Mouse (Mus musculus) bone marrow macrophage, adult 2 months (primary cell): ENCODE measurements around the gene Klk10. TPM values are rescaled to one million over a fixed set of nuclear protein-coding genes. Genes with fewer than 3 reads are reported as not detected.

Experiments used
- H3K27ac ChIP-seq: 2 replicates; pipeline ENCODE4 v1.5.1; 2012; ENCODE audit warnings: low read depth, low read length; ENCODE audit not compliant: insufficient read depth
- H3K4me1 ChIP-seq: 2 replicates; pipeline ENCODE4 v1.6.1; 2012; ENCODE audit warnings: low read length; ENCODE audit not compliant: control insufficient read depth, insufficient read depth
- H3K4me3 ChIP-seq: 2 replicates; pipeline ENCODE4 v1.5.1; 2012; ENCODE audit warnings: mild to moderate bottlenecking, low read length, moderate library complexity; ENCODE audit not compliant: insufficient read depth
- CTCF ChIP-seq: IDR thresholded peaks from 2 replicates; pipeline ENCODE4 v1.5.1; 2012; ENCODE audit warnings: low read depth, mild to moderate bottlenecking, low read length, moderate library complexity
- POLR2A ChIP-seq: IDR thresholded peaks from 2 replicates; pipeline ENCODE4 v1.6.1; 2012; ENCODE audit warnings: mild to moderate bottlenecking, low read depth, low read length, borderline replicate concordance
- polyA plus RNA-seq: library from polyadenylated mRNA; stranded (reverse); fragments of >200 nt; gene quantifications from 2 replicates; pipeline ENCODE4 v1.2.4, GENCODE M21; 2012; ENCODE audit not compliant: missing spikeins, insufficient read depth, insufficient read length

Klk10 gene
- polyA plus RNA-seq, 1 experiment, result not detected

- TF ChIP-seq CTCF, result no peak
- no peak for TF ChIP-seq POLR2A
- no peaks in the 10 kb centered on the region for H3K4me1 ChIP-seq
- H3K27ac ChIP-seq, result no peak within 1 kb of the TSS
- H3K4me3 ChIP-seq, result no peak within 1 kb of the TSS
Measured at GRCm38 (mm10) chr7:43824199-43824598, 43.4 kb downstream of the Klk10 start, which contains the start of gene Klk6. Gene Klk6 (plus strand): TSS chr7:43824499.

GRCm38 (mm10) chr7:43826056-43826455, 45.2 kb downstream of the Klk10 start:
- Histone ChIP-seq H3K4me3 (no peak overlapping the region), H3K27ac (no peak overlapping the region), H3K4me1 (no peaks in the 10 kb centered on the region)
- TF ChIP-seq CTCF (no peak), POLR2A (no peak)

GRCm38 (mm10) chr7:43827706-43828105, 46.9 kb downstream of the Klk10 start:
- Histone ChIP-seq H3K27ac (no peak overlapping the region), H3K4me3 (no peak overlapping the region), H3K4me1 (no peaks in the 10 kb centered on the region)
- no peak for TF ChIP-seq POLR2A
- no peak for TF ChIP-seq CTCF

GRCm38 (mm10) chr7:43829006-43829405, 48.2 kb downstream of the Klk10 start:
- Histone ChIP-seq H3K4me1 (no peaks in the 10 kb centered on the region), H3K4me3 (no peak overlapping the region), H3K27ac (no peak overlapping the region)
- no peak for TF ChIP-seq CTCF
- TF ChIP-seq POLR2A, result no peak

Other genes with a start within 250 kb of the Klk10 start
- gene Cd33, start 236.6 kb upstream of the Klk10 start, polyA plus RNA-seq, result 54.9 and 67.4 TPM in 2 replicates
- 6.6 and 7.5 TPM in 2 replicates for gene Zfp658, start 218.8 kb upstream of the Klk10 start, polyA plus RNA-seq
- 4.7 and 5.5 TPM in 2 replicates for gene Zfp719, start 201.4 kb upstream of the Klk10 start, polyA plus RNA-seq
- gene Zfp819, start 173.9 kb upstream of the Klk10 start, polyA plus RNA-seq, result not detected in 2 replicates
- not detected in 2 replicates for gene Ceacam18, start 146.3 kb upstream of the Klk10 start, polyA plus RNA-seq
- gene Siglece, start 120.9 kb upstream of the Klk10 start, polyA plus RNA-seq, result 41.5 and 47.6 TPM in 2 replicates
- gene Ctu1, start 109.0 kb upstream of the Klk10 start, polyA plus RNA-seq, result 4.7 and 7.7 TPM in 2 replicates
- not detected in 2 replicates for gene Klk14, start 90.6 kb upstream of the Klk10 start, polyA plus RNA-seq
- gene Klk13, start 68.5 kb upstream of the Klk10 start, polyA plus RNA-seq, result not detected in 2 replicates
- gene Klk12, start 12.1 kb upstream of the Klk10 start, polyA plus RNA-seq, result not detected in 2 replicates
- gene Klk11, start 6.4 kb upstream of the Klk10 start, polyA plus RNA-seq, result not detected in 2 replicates
- not detected in 2 replicates for gene Klk9, start 10.9 kb downstream of the Klk10 start, polyA plus RNA-seq
- gene Klk8, start 16.5 kb downstream of the Klk10 start, polyA plus RNA-seq, result not detected in 2 replicates
- not detected in 2 replicates for gene Klk7, start 30.3 kb downstream of the Klk10 start, polyA plus RNA-seq
- not detected in 2 replicates for gene Klk6, start 43.5 kb downstream of the Klk10 start, polyA plus RNA-seq
- gene Klk5, start 60.9 kb downstream of the Klk10 start, polyA plus RNA-seq, result not detected in 2 replicates
- gene Klk4, start 100.1 kb downstream of the Klk10 start, polyA plus RNA-seq, result not detected in 2 replicates
- not detected in 2 replicates for gene Klk15, start 152.7 kb downstream of the Klk10 start, polyA plus RNA-seq
- gene Klk1b8, start 169.6 kb downstream of the Klk10 start, polyA plus RNA-seq, result not detected in 2 replicates
- not detected in 2 replicates for gene Klk1b1, start 185.7 kb downstream of the Klk10 start, polyA plus RNA-seq
- not detected in 2 replicates for gene Klk1b9, start 195.0 kb downstream of the Klk10 start, polyA plus RNA-seq
- 1.4 and 2.8 TPM in 2 replicates for gene Klk1b11, start 214.8 kb downstream of the Klk10 start, polyA plus RNA-seq
- not detected in 2 replicates for gene Klk1b26, start 231.1 kb downstream of the Klk10 start, polyA plus RNA-seq